Mouse (Mus musculus) intestine, embryonic 15.5 days (tissue): ENCODE results near the gene Slc39a11. TPM values are rescaled to one million over a fixed set of nuclear protein-coding genes. Genes with fewer than 3 reads are reported as not detected.

Experiments
- ATAC-seq: fragments of 200-750 bp; cut with Nextera tagmentation; 2 replicates; pipeline ENCODE4 v1.8.0; 2017; ENCODE audit warnings: moderate TSS enrichment, moderate library complexity
- H3K27ac ChIP-seq: fragments of 300-500 bp; sonication (generic); 2 replicates; pipeline ENCODE4 v1.5.1; 2015; ENCODE audit warnings: mild to moderate bottlenecking, inconsistent platforms
- H3K27me3 ChIP-seq: fragments of 300-500 bp; sonication (generic); replicated peaks from 2 replicates; pipeline ENCODE4 v1.6.1; 2015; ENCODE audit warnings: inconsistent platforms
- H3K36me3 ChIP-seq: fragments of 300-500 bp; sonication (generic); 2 replicates; pipeline ENCODE4 v1.6.1; 2015; ENCODE audit warnings: inconsistent platforms
- H3K4me1 ChIP-seq: fragments of 300-500 bp; sonication (generic); replicated peaks from 2 replicates; pipeline ENCODE4 v1.6.1; 2015; ENCODE audit warnings: inconsistent platforms
- H3K4me2 ChIP-seq: fragments of 300-500 bp; sonication (generic); replicated peaks from 2 replicates; pipeline ENCODE4 v1.6.1; 2015; ENCODE audit warnings: mild to moderate bottlenecking, inconsistent platforms
- H3K4me3 ChIP-seq: fragments of 300-500 bp; sonication (generic); replicated peaks from 2 replicates; pipeline ENCODE4 v1.5.1; 2015; ENCODE audit warnings: inconsistent platforms
- H3K9ac ChIP-seq: fragments of 300-500 bp; sonication (generic); 2 replicates; pipeline ENCODE4 v1.6.1; 2015; ENCODE audit warnings: inconsistent platforms
- H3K9me3 ChIP-seq: fragments of 300-500 bp; sonication (generic); 2 replicates; pipeline ENCODE4 v1.6.1; 2016; ENCODE audit warnings: inconsistent platforms
- WGBS: fragments of 180-500 bp; shearing (Covaris S2); methylation state at CpG from one replicate; pipeline ENCODE4 v1.1.7; 2015; 5-methylcytosine and 5-hydroxymethylcytosine counted together
- polyA plus RNA-seq: library from polyadenylated mRNA; unstranded; fragments of >200 nt; fragmentation: Nextera tagmentation; extraction: Ambion mirVana; gene quantifications from 2 replicates; pipeline ENCODE4 v1.2.1, GENCODE M21; 2015

The Slc39a11 gene
- polyA plus RNA-seq, 1 experiment from 2014 or later, result 40.8 TPM

GRCm38 (mm10) chr11:113477550-113477949 is 172.3 kb downstream of the Slc39a11 start:
- WGBS, result 86% methylated on average over 9 of the region's 9 CpGs
- Histone ChIP-seq H3K27me3 (no peaks in the 10 kb centered on the region), H3K9me3 (no peaks in the 10 kb centered on the region), H3K4me1 (0 out of 2 replicates have a peak, but pooled peaks cover 2% of the 10 kb centered on the region), H3K36me3 (no peaks in the 10 kb centered on the region), H3K9ac (no peak overlapping the region), H3K4me3 (no peak overlapping the region), H3K27ac (no peak overlapping the region), H3K4me2 (no peak overlapping the region)
- no peak for ATAC-seq

GRCm38 (mm10) chr11:113476720-113477119 is 173.2 kb downstream of the Slc39a11 start:
- no peaks in the 10 kb centered on the region for H3K27me3 ChIP-seq
- 0 out of 2 replicates have a peak, but pooled peaks cover 2% of the 10 kb centered on the region for H3K4me1 ChIP-seq
- no peak overlapping the region for H3K4me2 ChIP-seq
- no peak overlapping the region for H3K4me3 ChIP-seq
- no peaks in the 10 kb centered on the region for H3K36me3 ChIP-seq
- no peak overlapping the region for H3K9ac ChIP-seq
- no peaks in the 10 kb centered on the region for H3K9me3 ChIP-seq
- H3K27ac ChIP-seq, result no peak overlapping the region
- 67% methylated on average over 9 of the region's 9 CpGs for WGBS
- ATAC-seq, result no peak

- no peak overlapping the region for H3K9ac ChIP-seq
- no peak overlapping the region for H3K4me2 ChIP-seq
- no peaks in the 10 kb centered on the region for H3K27me3 ChIP-seq
- H3K27ac ChIP-seq, result no peak overlapping the region
- H3K4me3 ChIP-seq, result no peak overlapping the region
- WGBS, result 63% methylated on average over 5 of the region's 5 CpGs
- no peaks in the 10 kb centered on the region for H3K9me3 ChIP-seq
- H3K4me1 ChIP-seq, result 0 out of 2 replicates have a peak, but pooled peaks cover 2% of the 10 kb centered on the region
- no peaks in the 10 kb centered on the region for H3K36me3 ChIP-seq
- ATAC-seq, result peak; percentile 47; the same call in 1 of the 2 replicates
These were observed 174.4 kb downstream of the Slc39a11 start for GRCm38 (mm10) chr11:113475491-113475890.

- Histone ChIP-seq H3K4me1 (peaks cover 2% of the 10 kb centered on the region; the same call in 1 of the 2 replicates), H3K27me3 (no peaks in the 10 kb centered on the region), H3K9me3 (no peaks in the 10 kb centered on the region), H3K4me2 (no peak overlapping the region), H3K27ac (no peak overlapping the region), H3K9ac (no peak overlapping the region), H3K36me3 (no peaks in the 10 kb centered on the region), H3K4me3 (no peak overlapping the region)
- ATAC-seq, result peak; percentile 80
- 74% methylated on average over 7 of the region's 7 CpGs for WGBS
These were observed 175.8 kb downstream of the Slc39a11 start for GRCm38 (mm10) chr11:113473998-113474534.

- no peak overlapping the region for H3K4me3 ChIP-seq
- H3K36me3 ChIP-seq, result no peaks in the 10 kb centered on the region
- 86% methylated on average over 9 of the region's 9 CpGs for WGBS
- H3K4me1 ChIP-seq, result peaks cover 2% of the 10 kb centered on the region; the same call in 1 of the 2 replicates
- H3K27me3 ChIP-seq, result no peaks in the 10 kb centered on the region
- no peak overlapping the region for H3K4me2 ChIP-seq
- no peak for ATAC-seq
- H3K9ac ChIP-seq, result no peak overlapping the region
- no peaks in the 10 kb centered on the region for H3K9me3 ChIP-seq
- H3K27ac ChIP-seq, result no peak overlapping the region
These were observed 177.9 kb downstream of the Slc39a11 start for GRCm38 (mm10) chr11:113471936-113472335.

GRCm38 (mm10) chr11:113469919-113470785 is 179.7 kb downstream of the Slc39a11 start:
- H3K9me3 ChIP-seq, result no peaks in the 10 kb centered on the region
- peaks cover 2% of the 10 kb centered on the region; the same call in 1 of the 2 replicates for H3K4me1 ChIP-seq
- ATAC-seq, result no peak
- H3K27ac ChIP-seq, result no peak overlapping the region
- no peaks in the 10 kb centered on the region for H3K27me3 ChIP-seq
- H3K4me2 ChIP-seq, result no peak overlapping the region
- no peaks in the 10 kb centered on the region for H3K36me3 ChIP-seq
- H3K4me3 ChIP-seq, result no peak overlapping the region
- no peak overlapping the region for H3K9ac ChIP-seq
- WGBS, result 67% methylated on average over 17 of the region's 17 CpGs

GRCm38 (mm10) chr11:113468016-113468415 is 181.9 kb downstream of the Slc39a11 start:
- Histone ChIP-seq H3K27ac (no peak overlapping the region), H3K36me3 (no peaks in the 10 kb centered on the region), H3K4me3 (no peak overlapping the region), H3K4me2 (no peak overlapping the region), H3K9ac (no peak overlapping the region), H3K4me1 (no peaks in the 10 kb centered on the region; the same call in 1 of the 2 replicates), H3K27me3 (no peaks in the 10 kb centered on the region), H3K9me3 (no peaks in the 10 kb centered on the region)
- WGBS, result 76% methylated on average over 10 of the region's 10 CpGs
- no peak for ATAC-seq

GRCm38 (mm10) chr11:113467313-113467811 is 182.5 kb downstream of the Slc39a11 start:
- WGBS, result 83% methylated on average over 12 of the region's 12 CpGs
- ATAC-seq, result no peak
- no peak overlapping the region for H3K4me3 ChIP-seq
- H3K9ac ChIP-seq, result no peak overlapping the region
- no peaks in the 10 kb centered on the region for H3K27me3 ChIP-seq
- H3K4me2 ChIP-seq, result no peak overlapping the region
- H3K27ac ChIP-seq, result no peak overlapping the region
- no peaks in the 10 kb centered on the region for H3K9me3 ChIP-seq
- H3K36me3 ChIP-seq, result no peaks in the 10 kb centered on the region
- no peaks in the 10 kb centered on the region; the same call in 1 of the 2 replicates for H3K4me1 ChIP-seq

GRCm38 (mm10) chr11:113460118-113460517 is 189.8 kb downstream of the Slc39a11 start:
- H3K36me3 ChIP-seq, result no peaks in the 10 kb centered on the region
- no peaks in the 10 kb centered on the region for H3K4me1 ChIP-seq
- no peak overlapping the region for H3K4me3 ChIP-seq
- WGBS, result 87% methylated on average over 2 of the region's 2 CpGs
- no peak overlapping the region for H3K4me2 ChIP-seq
- no peak for ATAC-seq
- H3K27ac ChIP-seq, result no peak overlapping the region
- H3K9ac ChIP-seq, result no peak overlapping the region
- no peaks in the 10 kb centered on the region for H3K9me3 ChIP-seq
- no peaks in the 10 kb centered on the region for H3K27me3 ChIP-seq

GRCm38 (mm10) chr11:113458582-113459210 is 191.2 kb downstream of the Slc39a11 start:
- ATAC-seq, result no peak
- Histone ChIP-seq H3K4me3 (no peak overlapping the region), H3K4me2 (no peak overlapping the region), H3K36me3 (no peaks in the 10 kb centered on the region), H3K9me3 (no peaks in the 10 kb centered on the region), H3K4me1 (no peaks in the 10 kb centered on the region), H3K27ac (no peak overlapping the region), H3K27me3 (no peaks in the 10 kb centered on the region), H3K9ac (no peak overlapping the region)
- 70% methylated on average over 15 of the region's 15 CpGs for WGBS

- H3K4me2 ChIP-seq, result no peak overlapping the region
- H3K9ac ChIP-seq, result no peak overlapping the region
- ATAC-seq, result no peak
- no peak overlapping the region for H3K4me3 ChIP-seq
- no peak overlapping the region for H3K27ac ChIP-seq
- no peaks in the 10 kb centered on the region for H3K27me3 ChIP-seq
- no peaks in the 10 kb centered on the region for H3K4me1 ChIP-seq
- WGBS, result 37% methylated on average over 16 of the region's 16 CpGs
- H3K36me3 ChIP-seq, result no peaks in the 10 kb centered on the region
- H3K9me3 ChIP-seq, result no peaks in the 10 kb centered on the region
These were observed 196.9 kb downstream of the Slc39a11 start for GRCm38 (mm10) chr11:113452861-113453568.

- no peaks in the 10 kb centered on the region for H3K4me1 ChIP-seq
- H3K9me3 ChIP-seq, result no peaks in the 10 kb centered on the region
- WGBS, result 79% methylated on average over 10 of the region's 10 CpGs
- no peak overlapping the region for H3K4me3 ChIP-seq
- no peaks in the 10 kb centered on the region for H3K27me3 ChIP-seq
- no peak for ATAC-seq
- H3K27ac ChIP-seq, result no peak overlapping the region
- H3K36me3 ChIP-seq, result no peaks in the 10 kb centered on the region
- no peak overlapping the region for H3K4me2 ChIP-seq
- no peak overlapping the region for H3K9ac ChIP-seq
These were observed 198.6 kb downstream of the Slc39a11 start for GRCm38 (mm10) chr11:113451301-113451700.
